16 mouse cellular contexts compared by ENCODE assay signal in genomic region chr3:129658776-129659175, GRCm38 (mm10).
DNase-seq lines count a peak whose midpoint lies in the region; ATAC-seq lines count a peak whose summit lies in the region.
"Had no signal": no experiment of that assay in that cellular context is flagged by ENCODE, and none has a peak within 500 bp of the region (broad histone marks: within the 10 kb centered on the region; RNA-seq: fewer than 3 reads in every experiment).

No protein-coding gene starts in this region.

- 39% methylated on average over 7 of the region's 7 CpGs for WGBS in liver, embryonic 13.5 days (ENCODE audit: insufficient replicate concordance)

- peak; percentile 42 to 62 for DNase-seq in CD8-positive naive resting alpha-beta T cell, adult 2 months (ENCODE audit: low read depth in 2 of 2, low spot score in 2 of 2)
- no peak for DNase-seq in liver, embryonic 13.5 days
- DNase-seq in spleen, adult 12 weeks (ENCODE audit: low spot score): peak; percentile 4
- DNase-seq in thymus, postnatal 25 days: peak; percentile 59
- no peak for DNase-seq in heart, adult 9 months (ENCODE audit: low spot score in 2 of 2)
- DNase-seq in left cerebral cortex, adult 9 months (ENCODE audit: low spot score in 2 of 2): no peak
- no peak for DNase-seq in urinary bladder, postnatal 25 days (ENCODE audit: low spot score)
- DNase-seq: adrenal gland, postnatal 36 days; cerebellum, postnatal 25 days; heart, adult 2 months; lung, postnatal 14 days; right cerebral cortex, postnatal 4 days had no signal

- H3K9ac ChIP-seq in liver, embryonic 13.5 days: no peak overlapping the region
- H3K9ac ChIP-seq: forebrain, embryonic 12.5 days; midbrain, embryonic 12.5 days had no signal

- H3K27me3 ChIP-seq in liver, embryonic 13.5 days: no peaks in the 10 kb centered on the region
- H3K27me3 ChIP-seq: forebrain, embryonic 12.5 days; midbrain, embryonic 12.5 days had no signal

- H3K4me3 ChIP-seq in liver, embryonic 13.5 days (replicated peaks): no peak overlapping the region
- H3K4me3 ChIP-seq: forebrain, embryonic 12.5 days; heart, adult 2 months; midbrain, embryonic 12.5 days had no signal

- H3K27ac ChIP-seq in liver, embryonic 13.5 days: no peak overlapping the region
- H3K27ac ChIP-seq: forebrain, embryonic 12.5 days; heart, adult 2 months; kidney, postnatal 0 days; midbrain, embryonic 12.5 days; stomach, postnatal 0 days had no signal

- H3K36me3 ChIP-seq in liver, embryonic 13.5 days: no peaks in the 10 kb centered on the region
- H3K36me3 ChIP-seq: forebrain, embryonic 12.5 days; midbrain, embryonic 12.5 days had no signal

- H3K9me3 ChIP-seq in liver, embryonic 13.5 days (replicated peaks): no peaks in the 10 kb centered on the region
- H3K9me3 ChIP-seq: forebrain, embryonic 12.5 days; midbrain, embryonic 12.5 days had no signal

- ATAC-seq in liver, embryonic 13.5 days (ENCODE audit: low read depth): 0 out of 2 replicates have a peak, but pooled peaks have one; percentile 29

- H3K4me2 ChIP-seq in liver, embryonic 13.5 days: no peak overlapping the region
- H3K4me2 ChIP-seq: forebrain, embryonic 12.5 days; midbrain, embryonic 12.5 days had no signal

- no peaks in the 10 kb centered on the region for H3K4me1 ChIP-seq in liver, embryonic 13.5 days (replicated peaks)
- H3K4me1 ChIP-seq: forebrain, embryonic 12.5 days; midbrain, embryonic 12.5 days had no signal

Comparison
In these comparisons a context has a peak if more than half of its experiments do, and no peak if none do; other contexts are left out.
1. DNase-seq: peak in CD8-positive naive resting alpha-beta T cell, adult 2 months (2 of 2), spleen, adult 12 weeks (single experiment) and thymus, postnatal 25 days (single experiment); none in liver, embryonic 13.5 days (single experiment), heart, adult 9 months (0 of 2), left cerebral cortex, adult 9 months (0 of 2) and urinary bladder, postnatal 25 days (single experiment).